ENCODE assay signal across 25 mouse cellular contexts in the genomic region with DNA sequence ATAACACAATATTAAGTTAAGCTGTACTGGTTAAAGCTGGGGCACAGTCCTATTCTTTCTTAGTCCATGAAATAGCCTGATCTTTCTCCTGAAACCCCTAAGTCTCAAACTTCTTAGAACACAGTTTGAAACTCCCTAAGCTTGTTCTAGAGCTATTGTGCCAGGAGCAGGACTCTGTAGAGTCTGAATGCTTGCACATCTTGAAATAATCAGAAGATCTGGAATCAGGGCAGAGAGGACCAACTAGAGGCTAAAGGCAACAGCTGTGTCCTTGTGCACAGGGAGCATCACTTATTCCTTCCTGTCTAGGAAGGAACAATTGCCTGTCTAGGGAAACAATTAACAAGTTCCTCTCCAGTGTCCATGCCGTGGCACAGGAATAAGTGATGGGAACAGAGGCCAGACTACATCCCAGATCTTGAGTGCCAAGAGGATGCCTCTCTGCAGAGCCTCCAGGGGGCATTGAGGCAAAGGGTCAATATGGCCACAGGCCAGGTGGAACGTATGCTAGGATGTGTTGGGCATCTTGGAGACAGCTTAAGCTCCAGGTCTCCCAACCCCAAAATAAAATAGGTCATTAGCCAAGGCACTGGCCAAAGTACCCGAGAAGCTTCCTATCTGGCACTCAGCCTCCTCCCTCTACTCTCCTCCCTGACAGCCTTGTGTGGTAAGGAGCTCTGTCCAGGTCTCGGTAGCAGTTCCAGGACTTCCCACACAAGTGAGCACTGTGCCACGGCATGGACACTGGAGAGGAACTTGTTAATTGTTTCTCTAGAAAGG. TPM values are rescaled to one million over a fixed set of nuclear protein-coding genes. Genes with fewer than 3 reads are reported as not detected.
DNase-seq lines count a peak whose midpoint lies in the region; TF ChIP-seq lines count a peak whose summit lies in the region.
"Had no signal": no experiment of that assay in that cellular context is flagged by ENCODE, and none has a peak within 500 bp of the region (broad histone marks: within the 10 kb centered on the region; RNA-seq: fewer than 3 reads in every experiment).

No protein-coding gene starts in this region.

- intact Hi-C loops in gastrocnemius, adult 2 months (cut with DNase I): no loop called here
- intact Hi-C loops in gastrocnemius, postnatal 14 days (cut with DNase I; ENCODE audit: low total_unique reads): no loop called here

- no peaks in the 10 kb centered on the region for H3K9me3 ChIP-seq in limb, embryonic 10.5 days (replicated peaks)
- H3K9me3 ChIP-seq: forebrain, embryonic 12.5 days; heart, embryonic 12.5 days; hindbrain, embryonic 12.5 days; liver, embryonic 15.5 days; lung, embryonic 15.5 days; megakaryocyte, embryonic 14.5 days had no signal

- H3K27me3 ChIP-seq in limb, embryonic 10.5 days (ENCODE audit: low read depth, poor library complexity, severe bottlenecking): no peaks in the 10 kb centered on the region
- H3K27me3 ChIP-seq: forebrain, embryonic 12.5 days; heart, embryonic 12.5 days; hindbrain, embryonic 12.5 days; liver, embryonic 15.5 days; lung, embryonic 15.5 days; megakaryocyte, embryonic 14.5 days had no signal

- peaks cover 49% of the 10 kb centered on the region for H3K36me3 ChIP-seq in limb, embryonic 10.5 days
- H3K36me3 ChIP-seq: liver, embryonic 15.5 days had no signal

- H3K4me1 ChIP-seq in limb, embryonic 10.5 days: peaks cover 68% of the 10 kb centered on the region
- H3K4me1 ChIP-seq: lung, embryonic 15.5 days had no signal

- no peak overlapping the region for H3K4me3 ChIP-seq in gastrocnemius, adult 2 months
- H3K4me3 ChIP-seq in limb, embryonic 10.5 days: no peak overlapping the region
- no peak overlapping the region for H3K4me3 ChIP-seq in layer of hippocampus, adult 2 months
- H3K4me3 ChIP-seq: erythroblast, embryonic 14.5 days; forebrain, embryonic 12.5 days; heart, embryonic 12.5 days; hindbrain, embryonic 12.5 days; liver, embryonic 15.5 days; lung, embryonic 15.5 days; megakaryocyte, embryonic 14.5 days had no signal

- DNase-seq in gastrocnemius, adult 2 months: peak; percentile 21
- no peak for DNase-seq in gastrocnemius, postnatal 14 days
- peak; percentile 37 for DNase-seq in brain, adult 2 months (ENCODE audit: low read depth, low spot score)
- peak; percentile 28 for DNase-seq in cerebellum, adult 8-10 months
- no peak for DNase-seq in limb, embryonic 10.5 days (ENCODE audit: low spot score)
- no peak for DNase-seq in layer of hippocampus, adult 2 months (ENCODE audit: low spot score in 2 of 2)
- no peak for DNase-seq in urinary bladder, postnatal 4 days (ENCODE audit: low spot score in 2 of 2)
- DNase-seq: adrenal gland, postnatal 36 days; gastrocnemius, postnatal 10 days; heart, adult 18-20 months; heart, postnatal 10 days; kidney, adult 18-20 months; left cerebral cortex, postnatal 4 days; liver; lung, postnatal 36 days; right cerebral cortex, postnatal 4 days; thymus, adult 2 months; thymus, postnatal 4 days had no signal

- H3K27ac ChIP-seq in gastrocnemius, adult 2 months: peak overlapping the region; percentile 16; the same call in 1 of the 2 replicates
- peak overlapping the region; percentile 26; the same call in 1 of the 2 replicates for H3K27ac ChIP-seq in limb, embryonic 10.5 days
- no peak overlapping the region for H3K27ac ChIP-seq in layer of hippocampus, adult 2 months
- H3K27ac ChIP-seq: forebrain, embryonic 12.5 days; liver, embryonic 15.5 days; lung, embryonic 15.5 days had no signal

- WGBS in limb, embryonic 10.5 days: 86% methylated on average over 5 of the region's 5 CpGs

- TF ChIP-seq CTCF in gastrocnemius, adult 2 months (IDR thresholded peaks at IDR 0.05): no peak
- TF ChIP-seq CTCF in layer of hippocampus, adult 2 months (conservative IDR thresholded peaks at IDR 0.05): no peak

RNA-seq across cellular contexts. Expression of a gene that starts 56.9 kb away (rescaled TPM):
- total RNA-seq in gastrocnemius, adult 2 months (2021): 100 to 1,000 TPM in 1 of 2 experiments, 10 to 100 TPM in 1; 97.4 to 101 TPM
- total RNA-seq in gastrocnemius, postnatal 14 days (2021): 10 to 100 TPM; 68.6 to 70.8 TPM
- 114 and 147 TPM in 2 replicates for polyA plus RNA-seq in limb, embryonic 10.5 days (2016; fragmentation: Nextera tagmentation; extraction: Ambion mirVana)
- total RNA-seq in layer of hippocampus, adult 2 months (2021): 100 to 1,000 TPM; 194 to 211 TPM

Comparison
In these comparisons a context has a peak if more than half of its experiments do, and no peak if none do; other contexts are left out.
1. DNase-seq: peak in gastrocnemius, adult 2 months (single experiment), brain, adult 2 months (single experiment) and cerebellum, adult 8-10 months (single experiment); none in gastrocnemius, postnatal 14 days (single experiment), limb, embryonic 10.5 days (single experiment), layer of hippocampus, adult 2 months (0 of 2) and urinary bladder, postnatal 4 days (0 of 2).